Mouse (Mus musculus) T-cell, adult 2 months (primary cell): ENCODE measurements around the gene Cdpf1.

Experiments
- DNase-seq: peaks from one replicate; pipeline ENCODE4 v3.0.0; 2022; ENCODE audit warnings: low spot score

Cdpf1 gene

DNA sequence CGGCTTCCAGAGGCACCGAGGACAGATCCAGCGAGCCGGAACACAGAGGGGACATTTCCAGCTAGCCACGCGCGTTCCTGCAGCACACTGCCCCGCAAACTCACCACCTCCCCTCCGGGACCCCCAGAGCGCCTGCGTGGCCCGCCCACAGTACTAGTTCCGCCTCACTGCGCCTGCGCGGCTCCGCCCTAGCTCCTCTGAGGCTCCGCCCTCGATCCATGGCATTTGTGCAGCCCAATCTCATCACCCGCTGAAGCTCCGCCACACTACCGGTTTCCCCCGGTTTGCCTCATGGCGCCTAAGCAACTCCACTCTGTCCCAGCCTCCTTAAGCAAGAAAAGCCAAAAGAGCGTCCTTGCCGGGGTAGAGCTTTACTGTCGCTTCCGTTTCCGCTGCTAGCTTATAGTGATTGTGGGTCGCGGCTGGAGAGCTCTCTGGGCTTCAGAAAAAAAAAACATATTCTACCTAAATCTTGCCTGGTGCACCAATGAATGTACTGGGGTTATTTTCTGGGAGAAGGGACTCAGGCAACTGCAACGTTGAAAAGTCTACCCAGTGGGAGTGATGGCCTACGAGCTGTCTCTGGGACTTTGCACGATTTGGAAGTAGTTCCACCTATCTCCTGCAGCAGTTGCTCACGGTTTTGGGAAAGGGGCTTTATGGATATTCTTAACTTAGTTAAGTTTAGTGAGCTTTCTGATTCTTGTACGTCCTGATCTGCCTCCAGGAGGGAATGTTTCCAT lies at the start of gene Cdpf1:
Gene Cdpf1, minus strand, starts transcription at position 163 of the 743 bp plus-strand sequence.
- DNase-seq = peak; percentile 98

DNA sequence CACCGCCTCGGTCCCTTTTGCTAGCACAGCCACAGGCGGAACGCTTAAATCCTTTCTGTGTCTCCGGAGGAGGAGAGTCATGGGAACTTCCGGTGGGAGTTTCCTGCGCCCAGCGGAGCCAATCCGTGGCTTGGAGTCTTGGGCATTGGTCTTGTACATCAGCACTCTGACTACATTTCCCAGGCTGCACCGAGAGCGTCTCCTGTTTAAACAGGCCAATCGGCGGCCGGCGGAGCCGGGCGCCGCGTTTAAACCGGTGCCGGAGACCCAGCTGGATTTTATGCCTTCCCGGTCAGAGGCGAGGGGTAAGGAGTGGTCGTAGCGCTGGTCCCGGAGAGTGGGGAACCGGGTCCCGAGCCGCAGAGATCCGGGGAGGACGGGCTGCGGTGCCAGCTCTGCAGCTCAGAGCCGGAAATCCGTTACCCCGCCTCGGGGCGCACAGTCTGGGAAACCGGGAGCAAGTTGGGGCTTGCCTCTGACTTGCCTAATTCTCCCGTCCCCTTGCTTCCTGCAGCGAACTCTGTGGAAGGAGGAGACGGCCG lies 48.1 kb upstream of the Cdpf1 start, which contains the start of gene Gtse1:
Gene Gtse1, plus strand, starts transcription at position 256 of the 542 bp plus-strand sequence.
- peak; percentile 94 for DNase-seq

DNA sequence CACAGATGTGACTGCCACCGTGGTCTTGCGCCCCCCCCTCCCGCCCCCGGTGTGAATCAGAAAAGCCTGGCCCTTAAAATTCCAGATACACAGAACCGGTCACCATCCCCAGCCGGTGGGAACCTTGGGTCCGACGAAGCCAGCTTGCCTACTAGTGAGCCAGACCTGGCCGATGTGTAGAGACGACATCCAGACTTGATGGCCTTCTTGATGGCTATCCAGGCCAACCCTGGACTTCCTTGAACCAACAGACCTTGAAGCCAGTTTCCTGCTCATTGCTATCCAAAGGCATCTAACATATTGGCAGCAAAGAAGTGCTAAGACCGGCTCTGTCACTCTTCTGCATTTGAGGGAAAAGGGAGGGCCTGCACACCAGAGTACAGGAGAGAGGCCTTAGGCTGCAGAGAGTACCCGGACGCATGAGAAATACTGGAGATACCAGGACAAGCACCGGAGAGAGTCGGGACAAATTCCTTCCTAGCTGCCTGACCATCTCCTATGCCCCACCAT lies 47.5 kb upstream of the Cdpf1 start:
- no peak for DNase-seq

DNA sequence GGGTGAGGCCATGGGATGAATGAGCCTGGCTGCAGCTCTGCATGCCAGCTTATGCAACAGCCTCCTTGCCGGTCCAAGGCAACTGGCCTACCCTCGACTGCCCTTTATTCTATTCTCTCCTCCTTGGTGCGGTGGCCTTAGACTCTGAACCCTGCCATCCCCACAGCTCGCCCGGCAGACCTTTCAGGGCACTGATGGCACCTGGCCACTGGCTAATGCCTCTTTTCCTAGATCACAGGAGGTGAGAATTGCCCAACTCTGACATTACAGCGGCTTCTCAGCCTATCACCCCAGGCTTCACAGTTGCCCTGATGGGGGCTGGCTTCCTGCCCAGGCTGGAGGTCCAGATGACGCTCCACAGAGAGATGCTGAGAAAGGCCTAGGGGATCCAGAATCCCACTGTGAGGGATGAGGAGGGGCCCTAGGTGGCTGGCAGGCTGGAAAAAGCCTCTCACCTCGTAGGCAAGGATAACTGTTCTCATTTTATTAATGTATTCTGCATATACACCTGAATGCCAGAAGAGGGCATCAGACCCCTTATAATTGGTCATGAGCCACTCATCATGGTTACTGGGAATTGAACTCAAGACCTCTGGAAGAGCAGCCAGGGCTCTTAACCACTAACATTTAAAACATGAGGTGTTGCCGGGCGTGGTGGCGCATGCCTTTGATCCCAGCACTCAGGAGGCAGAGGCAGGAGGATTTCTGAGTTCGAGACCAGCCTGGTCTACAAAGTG lies 40.3 kb upstream of the Cdpf1 start:
- no peak for DNase-seq

DNA sequence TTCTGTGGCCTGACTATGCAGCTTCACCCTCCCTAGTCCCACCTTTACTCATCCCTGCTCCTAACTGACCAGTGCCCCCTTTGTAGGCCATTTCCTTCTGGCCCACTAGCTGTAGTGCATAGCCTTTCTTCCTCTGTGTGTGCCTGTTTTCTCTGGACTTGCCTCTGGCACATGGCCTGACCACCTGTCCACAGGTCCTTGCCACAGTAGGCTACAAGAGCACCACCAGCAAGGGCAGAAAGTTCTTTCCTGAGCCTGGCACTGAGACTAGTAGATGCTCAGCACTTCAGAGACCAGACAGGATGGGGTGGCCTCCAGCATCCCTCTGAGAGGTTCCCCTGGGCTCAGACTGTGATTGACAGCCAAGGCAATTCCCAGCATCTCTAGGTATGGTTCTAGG lies 33.6 kb upstream of the Cdpf1 start:
- DNase-seq = no peak

DNA sequence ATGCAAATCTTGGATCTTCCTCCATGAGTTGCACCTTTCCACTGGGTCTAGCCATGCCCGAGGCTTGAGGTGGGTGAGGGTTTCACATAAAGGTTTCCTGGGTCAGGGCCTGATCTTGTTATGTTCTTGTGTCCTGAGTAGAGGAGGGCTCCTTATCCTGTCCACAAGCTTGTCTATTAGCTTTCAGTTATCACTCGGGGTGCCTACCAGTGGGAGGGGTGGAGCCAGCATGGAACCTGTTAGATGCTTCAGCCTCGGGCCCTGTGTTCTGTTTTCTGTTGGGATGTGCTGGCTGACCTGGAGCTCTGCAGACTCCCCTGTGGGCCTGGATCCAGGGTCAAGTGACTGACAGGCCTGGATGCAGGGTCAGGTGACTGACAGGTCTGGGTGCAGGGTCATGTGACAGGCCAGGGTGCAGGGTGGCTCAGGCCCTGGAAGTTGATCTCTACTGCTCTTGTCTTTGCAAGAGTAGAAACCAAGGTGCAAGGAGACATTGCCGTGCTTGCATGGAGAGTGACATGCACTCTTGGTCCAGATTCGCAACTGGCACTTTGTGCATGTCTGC lies 30.4 kb upstream of the Cdpf1 start:
- no peak for DNase-seq

DNA sequence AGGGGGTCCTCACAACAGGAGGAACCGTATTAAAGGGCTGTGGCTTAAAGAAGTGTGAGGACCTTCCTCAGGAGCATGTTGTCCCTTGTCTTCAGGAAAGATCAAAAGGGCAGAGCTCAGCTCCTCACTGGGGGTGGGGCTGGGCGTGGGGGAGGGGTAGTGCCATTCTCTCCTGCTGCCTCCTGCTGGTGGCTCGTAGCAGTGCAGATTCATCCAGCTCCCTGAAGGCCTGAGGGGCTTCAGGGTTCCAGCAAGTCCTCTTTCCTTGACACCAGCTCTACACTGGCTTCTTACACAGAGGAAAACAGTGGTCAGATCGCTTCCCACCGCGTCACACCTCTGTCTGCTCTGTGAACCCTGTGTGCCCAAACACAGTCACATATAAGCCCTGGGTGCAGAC lies 29.5 kb upstream of the Cdpf1 start:
- peak; percentile 5 for DNase-seq

DNA sequence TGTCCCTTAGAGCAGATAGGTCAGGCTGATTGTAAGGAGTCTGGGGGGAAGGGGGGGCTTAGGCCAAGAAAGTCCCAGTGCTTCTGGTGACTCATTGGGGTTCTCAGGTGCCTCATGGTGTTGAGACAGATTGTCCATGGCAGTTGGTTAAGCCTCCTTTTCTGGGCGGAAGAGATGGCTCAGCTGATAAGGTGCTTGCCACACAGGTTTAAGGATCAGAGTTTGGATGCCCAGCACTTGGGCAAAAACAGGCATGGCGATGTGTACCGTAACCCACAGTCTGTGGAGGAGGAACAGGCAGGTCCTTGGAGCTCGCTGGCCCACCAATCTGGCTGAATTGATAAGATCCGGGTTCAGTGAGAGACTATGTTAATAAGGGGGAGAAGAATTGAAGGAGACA lies 25.4 kb upstream of the Cdpf1 start:
- no peak for DNase-seq

DNA sequence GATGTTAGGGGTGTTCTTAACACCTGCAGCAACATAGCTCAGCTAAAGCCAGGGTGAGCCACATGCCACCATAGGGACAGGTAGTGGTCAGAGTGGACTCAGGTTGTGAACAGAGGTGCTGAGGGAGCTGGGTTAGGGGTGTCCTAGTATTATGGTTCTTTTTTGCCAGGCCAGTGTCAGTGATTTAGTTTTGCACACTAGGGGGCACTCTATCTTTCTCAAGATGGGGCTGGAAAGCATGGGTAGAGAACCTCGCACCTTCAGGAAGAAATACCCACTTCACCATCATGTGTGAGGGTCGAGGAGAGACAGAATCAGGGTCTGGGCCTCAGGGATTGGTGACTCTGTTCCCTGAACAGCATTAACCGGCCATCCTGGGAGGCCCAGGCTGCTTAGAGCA lies 23.8 kb upstream of the Cdpf1 start:
- no peak for DNase-seq

DNA sequence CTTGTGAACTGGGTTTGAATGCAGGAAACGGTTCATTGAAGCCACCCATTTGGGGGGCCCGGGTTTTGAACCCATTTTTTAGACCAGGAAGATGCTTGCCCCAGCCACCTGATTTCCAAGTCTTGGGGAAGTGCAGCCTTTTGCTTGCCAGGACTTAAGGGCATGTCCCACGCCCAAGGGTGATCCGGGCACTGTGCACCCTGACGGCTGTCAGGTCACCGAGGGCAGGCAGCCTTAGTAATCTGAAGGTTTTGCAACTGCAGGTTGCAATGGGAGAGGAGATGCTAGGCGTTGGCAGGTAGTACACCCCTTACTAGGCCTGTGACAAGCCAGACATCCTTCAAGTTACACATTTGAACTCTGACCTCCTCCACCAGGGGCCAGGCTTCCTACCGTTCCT lies 21.1 kb upstream of the Cdpf1 start:
- no peak for DNase-seq

DNA sequence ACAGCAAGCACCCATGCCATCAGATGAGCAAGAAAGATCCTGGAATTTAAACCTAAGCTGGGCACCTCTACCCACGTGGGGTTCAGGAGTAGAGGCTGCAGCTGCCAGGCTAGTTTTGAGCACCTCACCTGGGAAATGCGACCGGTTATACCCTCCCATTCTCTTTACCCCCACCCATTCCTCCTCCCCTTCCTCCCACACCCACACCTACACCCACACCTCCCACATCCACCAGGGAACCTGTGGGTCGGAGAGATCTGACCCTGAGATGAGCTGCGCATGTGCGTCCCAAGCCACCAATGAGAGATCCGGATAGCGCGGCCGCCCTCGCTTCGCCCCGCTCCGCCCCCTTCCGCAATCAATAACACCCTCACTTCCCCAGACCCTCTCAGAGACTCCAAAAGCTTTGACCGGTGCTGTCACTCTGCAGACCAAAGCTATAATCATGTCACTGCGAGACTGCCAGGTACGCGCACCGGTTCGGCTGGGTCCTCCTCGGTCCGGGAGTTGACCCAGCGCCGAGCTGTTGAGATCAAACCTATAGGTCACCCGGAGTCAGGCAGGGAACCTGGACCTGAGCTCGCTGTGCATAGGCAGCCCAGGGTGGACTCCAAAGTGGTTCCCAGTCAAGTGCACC lies 20.6 kb upstream of the Cdpf1 start, which contains the start of gene Ttc38:
Gene Ttc38, plus strand, starts transcription at position 353 of the 637 bp plus-strand sequence.
- peak; percentile 74 for DNase-seq

DNA sequence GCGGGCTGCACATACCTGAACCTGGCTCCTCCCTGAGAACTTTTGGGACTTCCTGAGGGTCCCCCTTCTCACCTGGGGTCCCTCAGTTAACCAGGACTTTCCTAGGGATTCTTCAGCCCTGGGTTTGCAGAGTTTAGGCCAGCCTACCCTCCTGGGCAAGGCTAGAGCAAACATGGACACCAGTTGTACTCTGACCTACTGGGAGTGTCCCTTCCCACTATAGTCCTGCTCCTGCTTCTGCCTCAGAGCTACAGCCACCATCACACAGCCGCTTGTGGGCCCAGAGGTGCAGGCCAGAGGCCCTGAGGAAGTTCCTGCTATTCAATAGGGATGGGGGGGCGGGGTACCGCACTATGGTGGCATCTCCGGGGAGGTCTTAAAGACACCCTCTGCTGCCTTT lies 18.0 kb upstream of the Cdpf1 start:
- DNase-seq = no peak

DNA sequence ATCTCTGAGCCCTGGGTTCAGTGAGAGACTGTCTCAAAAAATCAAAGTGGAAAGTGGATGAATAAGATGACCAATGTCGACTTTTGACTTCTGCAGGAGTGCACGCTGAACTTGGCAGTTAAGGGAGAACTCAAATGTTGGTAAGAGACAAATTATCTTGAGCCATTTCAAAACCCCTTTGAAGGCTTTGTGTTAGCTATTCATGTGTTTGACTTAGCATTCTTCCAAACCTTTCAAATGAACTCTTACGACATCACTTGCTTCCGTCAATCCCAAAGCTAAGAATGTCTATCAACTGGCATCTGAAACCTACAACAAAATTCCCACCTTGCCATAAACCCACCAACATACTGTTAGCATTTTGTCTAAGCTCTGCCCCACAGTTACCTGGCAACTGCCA lies 16.6 kb upstream of the Cdpf1 start:
- no peak for DNase-seq

DNA sequence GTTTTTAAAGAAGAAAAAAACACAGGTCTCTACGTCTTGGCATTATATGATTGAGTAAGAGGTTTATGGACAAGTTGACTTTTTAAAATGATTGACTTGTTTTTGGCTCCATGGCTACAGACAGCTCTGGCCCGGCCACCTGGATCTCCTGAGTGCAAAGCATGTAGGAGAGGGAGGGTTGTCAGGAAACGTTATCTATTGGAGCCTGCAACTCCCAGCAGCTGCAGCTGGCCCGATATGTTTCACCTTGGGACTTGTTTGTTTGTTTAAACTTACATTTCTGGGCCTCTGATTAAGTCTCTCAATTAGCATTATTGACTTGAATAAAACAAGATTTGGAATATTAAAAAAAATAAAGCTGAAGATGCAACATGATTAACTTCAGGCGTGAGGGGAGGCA lies 15.2 kb upstream of the Cdpf1 start:
- DNase-seq = no peak

DNA sequence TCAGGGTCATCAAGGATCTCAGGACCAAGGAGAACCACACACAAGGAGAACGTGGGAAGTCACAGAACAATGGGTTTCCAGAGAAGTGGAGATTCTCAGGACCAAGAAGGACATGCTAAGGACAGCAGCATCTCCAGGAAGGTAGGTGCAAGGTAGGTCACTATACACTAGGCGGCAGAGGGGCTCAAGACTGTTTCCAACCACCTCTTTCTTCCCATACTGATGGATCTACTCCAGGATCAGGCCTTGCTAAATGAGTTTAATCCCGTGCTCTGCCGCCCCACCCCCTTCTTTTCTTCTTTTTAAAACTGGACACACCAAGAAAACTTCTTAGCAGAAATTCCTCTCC lies 10.5 kb upstream of the Cdpf1 start:
- DNase-seq = no peak

DNA sequence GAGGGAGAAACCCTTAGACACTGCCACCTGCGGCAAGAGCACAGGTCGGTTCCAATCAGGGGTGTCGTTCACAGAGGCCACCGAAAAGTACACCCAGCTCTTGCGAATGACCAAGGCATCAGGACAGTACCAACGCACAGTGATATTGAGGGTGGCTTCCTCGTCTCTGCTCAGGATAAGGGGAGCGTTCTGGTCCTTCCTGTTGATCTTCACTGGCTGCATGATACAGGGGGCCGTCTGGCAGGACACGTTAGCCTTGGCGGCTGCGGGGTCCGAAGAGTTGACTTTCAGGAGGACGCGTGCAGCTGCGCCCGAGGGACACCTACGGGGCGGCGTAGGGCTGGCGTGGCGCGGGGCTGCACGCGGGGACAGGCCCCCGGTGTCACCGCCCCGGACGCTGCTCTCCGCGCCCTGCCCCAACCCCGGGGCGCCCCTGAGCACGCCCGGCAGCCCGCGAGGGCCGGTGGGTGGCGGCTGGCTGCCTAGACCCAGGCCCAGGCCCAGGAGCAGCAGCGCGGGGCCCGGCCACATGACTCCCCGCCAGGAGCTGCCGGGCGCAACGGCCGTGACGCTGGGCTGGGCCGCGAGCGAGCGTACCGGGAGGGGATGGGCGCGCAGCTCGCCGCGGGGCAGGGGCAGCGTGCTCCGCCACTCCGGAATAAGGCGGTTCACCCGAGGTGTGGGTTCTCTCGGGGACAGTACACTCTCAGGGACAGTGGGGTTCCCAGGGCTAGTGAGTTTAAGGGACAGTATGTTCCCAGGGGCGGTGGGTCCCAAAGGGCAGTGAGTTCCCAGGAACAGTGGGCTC lies 9.9 kb upstream of the Cdpf1 start, which contains the start of gene Pkdrej:
Gene Pkdrej, minus strand, starts transcription at position 532 of the 808 bp plus-strand sequence.
- DNase-seq = no peak

DNA sequence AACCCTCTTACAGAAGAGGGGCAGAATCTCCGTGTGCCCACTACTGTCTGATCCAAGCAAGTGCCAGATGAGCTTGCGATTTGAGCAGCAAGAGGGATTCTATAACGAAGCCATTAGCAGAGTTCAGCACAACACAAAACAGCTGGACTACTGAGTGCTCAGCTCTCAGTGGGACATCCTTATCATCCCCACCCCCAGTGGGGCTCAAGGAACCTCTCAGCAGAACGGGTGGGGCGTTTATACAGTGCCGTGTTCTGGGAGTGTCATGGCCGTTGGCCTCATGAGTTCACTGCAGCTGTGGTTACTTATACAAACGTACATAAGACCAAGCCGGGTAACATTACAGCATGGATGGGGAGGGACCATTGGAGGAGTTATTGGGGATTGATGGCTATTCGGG lies 1.9 kb upstream of the Cdpf1 start:
- no peak for DNase-seq

DNA sequence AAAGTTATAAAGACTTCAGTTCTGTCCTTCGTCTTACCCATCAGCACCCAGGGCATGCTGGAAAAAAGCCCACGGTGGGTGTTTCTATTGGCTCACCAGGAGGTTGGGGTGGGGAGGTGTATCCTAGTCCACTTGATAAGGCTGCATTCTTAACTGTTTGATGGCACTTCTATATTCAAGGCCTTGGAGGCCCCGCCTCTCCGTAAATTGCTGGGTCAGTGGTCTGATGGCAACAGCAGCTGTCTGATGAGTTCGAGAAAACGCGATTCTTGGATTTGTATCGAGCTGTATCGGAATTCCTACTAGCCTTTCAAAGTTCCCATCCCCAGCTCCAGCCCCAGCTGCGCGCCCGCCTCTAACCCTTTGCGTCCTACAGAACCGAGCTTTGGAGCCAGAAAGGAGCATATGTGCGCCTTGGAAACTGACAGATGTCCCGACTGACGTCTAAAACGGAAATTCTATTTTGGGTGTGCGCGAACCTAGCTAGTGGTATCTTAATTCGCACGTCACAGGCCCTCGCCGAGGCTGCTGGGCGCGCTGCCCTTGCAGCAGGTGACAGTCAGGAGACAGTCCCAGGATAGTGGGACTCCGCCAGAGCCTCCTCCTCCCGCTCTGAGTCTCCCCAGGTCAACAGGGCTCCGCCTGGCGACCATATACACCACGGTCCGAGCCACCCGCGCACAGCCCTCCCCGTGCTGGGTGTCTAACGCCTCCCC lies 533 bp downstream of the Cdpf1 start:
- DNase-seq = peak; percentile 72

DNA sequence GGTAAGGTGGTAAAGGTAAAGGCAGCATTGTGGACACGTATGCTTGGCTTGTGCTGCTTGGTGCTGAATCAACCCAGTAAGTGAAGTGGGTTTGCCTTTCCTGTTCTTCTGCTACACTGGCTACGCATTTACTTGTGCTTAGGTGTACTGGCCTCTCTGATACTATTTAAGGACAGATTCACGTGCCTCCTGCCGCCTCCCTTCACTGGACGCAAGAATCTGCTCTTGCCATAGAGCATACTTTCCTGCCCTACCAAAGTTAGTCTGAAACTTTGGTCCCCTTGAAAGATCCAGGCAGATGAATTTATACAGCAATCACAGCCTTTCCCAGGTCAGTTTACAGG lies 1.1 kb downstream of the Cdpf1 start:
- DNase-seq = no peak

DNA sequence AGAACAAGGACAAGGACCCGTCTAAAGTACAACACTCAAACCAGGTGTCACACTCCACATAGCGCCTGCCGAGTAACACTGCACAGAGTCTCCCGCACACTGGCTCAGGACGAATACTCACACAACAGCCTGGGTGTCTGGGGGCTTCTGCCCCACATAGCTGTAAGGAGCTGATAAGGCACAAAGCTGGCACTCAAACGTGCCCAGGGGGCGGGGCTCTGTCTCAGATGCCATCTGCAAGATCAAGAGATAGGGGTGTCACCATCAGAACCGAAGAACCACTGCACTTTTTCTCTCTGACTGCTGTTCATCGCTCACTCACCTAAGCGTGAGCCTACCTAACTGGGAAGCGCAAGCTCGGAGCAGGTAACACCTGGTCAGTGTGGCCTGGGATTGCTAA lies 2.4 kb downstream of the Cdpf1 start:
- no peak for DNase-seq

DNA sequence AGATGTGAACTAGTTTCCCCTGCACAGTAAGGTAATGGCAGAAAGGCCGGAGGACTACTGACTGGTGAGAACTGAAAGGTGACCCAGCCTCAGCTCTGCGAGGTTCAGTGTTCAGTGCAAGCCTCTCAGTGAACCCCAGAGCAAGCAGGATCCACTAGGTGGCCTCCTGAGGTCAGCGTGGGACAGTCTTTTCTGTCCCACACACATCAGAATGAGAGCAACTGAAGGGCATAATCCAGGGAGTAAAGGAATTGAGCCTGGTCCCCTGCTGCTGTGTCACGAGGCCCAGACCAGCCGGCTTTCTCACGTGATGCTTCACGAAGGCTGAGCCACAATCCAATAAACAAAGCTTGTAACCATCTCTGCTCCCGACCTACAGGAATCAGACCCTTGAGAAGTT lies 3.1 kb downstream of the Cdpf1 start:
- DNase-seq = no peak
